Mouse (Mus musculus): ENCODE data around the gene Zfp217. TPM values are rescaled to one million over a fixed set of nuclear protein-coding genes. Genes with fewer than 3 reads are reported as not detected.
A peak's percentile ranks its signal among the peaks of the same experiment; 100 is the strongest.

Zfp217 gene
- polyA plus RNA-seq, 1 experiment: 0.98 TPM

DNA sequence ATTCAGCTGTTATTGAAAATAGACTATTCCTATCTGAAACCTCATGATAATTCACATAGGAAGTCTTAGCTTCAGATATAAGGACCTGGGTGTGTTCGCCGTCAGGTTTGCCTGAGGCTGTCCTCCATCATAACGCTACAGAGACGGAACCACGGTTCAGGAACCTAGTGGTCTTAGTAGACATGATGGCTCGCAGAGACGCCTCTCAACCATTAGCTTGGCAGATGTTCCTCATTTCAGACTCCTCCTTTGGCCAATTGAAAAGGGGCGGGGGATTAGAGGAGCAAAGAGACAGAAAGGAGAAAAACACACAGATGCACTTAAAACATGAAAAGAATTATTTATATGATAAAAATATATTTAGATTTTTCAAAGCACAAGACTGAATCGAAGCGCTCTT is 69.9 kb downstream of the Zfp217 start:
- 75% methylated on average over 10 of the region's 10 CpGs for WGBS
- Histone ChIP-seq H3K4me1 (ENCODE audit: control insufficient read depth, insufficient read depth, low read length) (no peaks in the 10 kb centered on the region), H3K4me3 (replicated peaks; ENCODE audit: insufficient read depth, low read depth, low read length) (no peak overlapping the region), H3K27ac (ENCODE audit: insufficient read depth, low read length) (no peak overlapping the region), H3K27me3 (ENCODE audit: control insufficient read depth, insufficient read depth, low read length) (no peaks in the 10 kb centered on the region; the same call in 1 of the 2 replicates)
- no peak for DNase-seq
- TF ChIP-seq POLR2A (IDR thresholded peaks at IDR 0.05; ENCODE audit: borderline replicate concordance, insufficient read depth, low read length) (no peak), CTCF (IDR thresholded peaks at IDR 0.05; ENCODE audit: borderline replicate concordance, insufficient read depth, low read depth, low read length) (no peak)

DNA sequence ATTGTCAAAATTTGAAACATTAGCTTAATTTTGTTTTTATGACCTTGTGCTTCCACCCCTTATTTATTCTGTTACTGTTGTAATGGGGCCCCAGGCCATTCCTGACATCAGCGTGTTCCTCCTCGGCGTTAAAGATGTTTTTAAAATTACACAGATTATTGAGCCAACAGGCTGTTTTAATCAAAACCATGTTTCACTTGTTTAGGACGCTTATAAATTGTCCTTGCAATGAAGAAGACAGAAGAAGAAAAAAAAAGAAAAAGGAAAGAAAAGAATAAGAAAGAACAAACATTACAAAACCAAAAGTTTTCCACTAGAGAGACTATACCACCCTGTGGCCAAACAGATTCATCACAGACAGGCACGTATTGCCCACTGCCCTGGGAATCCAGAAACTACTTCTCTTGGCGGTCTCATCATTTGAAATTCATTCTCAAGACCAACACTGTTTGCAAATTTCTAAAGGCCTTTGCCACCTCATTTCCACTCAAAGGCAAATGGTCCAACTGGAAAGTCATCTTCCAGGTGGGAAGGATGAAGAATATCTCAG is 70.9 kb downstream of the Zfp217 start:
- H3K4me3 ChIP-seq (replicated peaks; ENCODE audit: insufficient read depth, low read depth, low read length): no peak overlapping the region
- H3K27ac ChIP-seq (ENCODE audit: insufficient read depth, low read length): no peak overlapping the region
- no peak for TF ChIP-seq CTCF (IDR thresholded peaks at IDR 0.05; ENCODE audit: borderline replicate concordance, insufficient read depth, low read depth, low read length)
- no peak for TF ChIP-seq POLR2A (IDR thresholded peaks at IDR 0.05; ENCODE audit: borderline replicate concordance, insufficient read depth, low read length)
- no peaks in the 10 kb centered on the region; the same call in 1 of the 2 replicates for H3K27me3 ChIP-seq (ENCODE audit: control insufficient read depth, insufficient read depth, low read length)
- WGBS: 79% methylated on average over 6 of the region's 6 CpGs
- H3K4me1 ChIP-seq (ENCODE audit: control insufficient read depth, insufficient read depth, low read length): no peaks in the 10 kb centered on the region
- DNase-seq: no peak

DNA sequence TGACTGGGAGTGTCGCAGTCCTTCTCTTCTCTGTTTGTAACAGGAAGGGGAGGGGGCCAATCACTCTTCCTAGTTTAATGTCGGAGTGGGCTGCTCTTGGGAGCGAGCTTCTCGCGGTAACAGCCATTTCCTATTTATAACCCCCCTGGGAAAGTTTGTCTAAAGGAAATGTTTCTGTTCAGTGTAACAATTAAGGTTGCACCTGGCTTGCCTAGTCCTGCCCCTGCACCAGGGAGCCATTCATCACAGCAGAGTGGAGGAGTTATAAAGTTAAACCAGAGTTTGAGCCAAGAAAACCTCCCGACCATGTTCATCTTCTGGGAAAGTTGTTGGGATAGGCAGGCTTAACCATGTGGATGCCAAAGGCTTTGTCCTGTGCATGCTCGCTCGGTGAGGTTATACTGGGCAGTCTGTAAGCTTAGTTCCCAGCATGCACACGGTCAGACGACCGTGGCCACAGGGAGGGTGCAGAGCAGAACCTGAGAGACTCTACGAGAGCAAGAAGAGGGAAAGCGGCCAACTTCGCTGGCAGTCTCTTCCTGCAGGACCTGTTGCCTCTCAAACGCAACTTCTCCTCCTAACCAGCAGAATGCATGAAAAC is 77.2 kb downstream of the Zfp217 start:
- H3K27ac ChIP-seq (ENCODE audit: insufficient read depth, low read length): no peak overlapping the region
- H3K27me3 ChIP-seq (ENCODE audit: control insufficient read depth, insufficient read depth, low read length): no peaks in the 10 kb centered on the region; the same call in 1 of the 2 replicates
- no peak overlapping the region for H3K4me3 ChIP-seq (replicated peaks; ENCODE audit: insufficient read depth, low read depth, low read length)
- WGBS: 26% methylated on average over 15 of the region's 15 CpGs
- TF ChIP-seq CTCF (IDR thresholded peaks at IDR 0.05; ENCODE audit: borderline replicate concordance, insufficient read depth, low read depth, low read length) (no peak), POLR2A (IDR thresholded peaks at IDR 0.05; ENCODE audit: borderline replicate concordance, insufficient read depth, low read length) (no peak)
- no peak for DNase-seq
- H3K4me1 ChIP-seq (ENCODE audit: control insufficient read depth, insufficient read depth, low read length): no peaks in the 10 kb centered on the region

DNA sequence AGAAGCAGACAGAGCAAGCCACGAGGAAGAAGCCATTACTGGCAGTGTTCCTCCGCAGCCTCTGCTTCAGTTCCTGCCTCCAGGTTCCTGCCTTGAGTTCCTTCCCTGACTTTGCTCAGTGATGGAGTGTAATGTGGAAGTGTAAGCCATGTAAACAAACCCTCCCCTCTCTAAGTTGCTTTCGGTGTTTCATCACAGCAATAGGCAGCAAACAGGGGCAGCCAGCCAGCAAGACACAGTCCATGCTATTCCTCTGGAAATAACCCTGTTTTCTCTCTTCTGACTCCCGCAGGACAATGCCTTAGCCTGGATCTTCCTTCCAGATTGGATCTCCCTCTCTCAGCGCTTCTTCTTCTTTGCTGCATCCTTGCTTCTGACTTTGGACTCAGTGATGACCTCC is 77.9 kb downstream of the Zfp217 start:
- no peak for DNase-seq
- H3K4me1 ChIP-seq (ENCODE audit: control insufficient read depth, insufficient read depth, low read length): no peaks in the 10 kb centered on the region
- H3K4me3 ChIP-seq (replicated peaks; ENCODE audit: insufficient read depth, low read depth, low read length): no peak overlapping the region
- no peaks in the 10 kb centered on the region; the same call in 1 of the 2 replicates for H3K27me3 ChIP-seq (ENCODE audit: control insufficient read depth, insufficient read depth, low read length)
- H3K27ac ChIP-seq (ENCODE audit: insufficient read depth, low read length): no peak overlapping the region
- WGBS: 72% methylated on average over 5 of the region's 5 CpGs
- no peak for TF ChIP-seq POLR2A (IDR thresholded peaks at IDR 0.05; ENCODE audit: borderline replicate concordance, insufficient read depth, low read length)
- no peak for TF ChIP-seq CTCF (IDR thresholded peaks at IDR 0.05; ENCODE audit: borderline replicate concordance, insufficient read depth, low read depth, low read length)

DNA sequence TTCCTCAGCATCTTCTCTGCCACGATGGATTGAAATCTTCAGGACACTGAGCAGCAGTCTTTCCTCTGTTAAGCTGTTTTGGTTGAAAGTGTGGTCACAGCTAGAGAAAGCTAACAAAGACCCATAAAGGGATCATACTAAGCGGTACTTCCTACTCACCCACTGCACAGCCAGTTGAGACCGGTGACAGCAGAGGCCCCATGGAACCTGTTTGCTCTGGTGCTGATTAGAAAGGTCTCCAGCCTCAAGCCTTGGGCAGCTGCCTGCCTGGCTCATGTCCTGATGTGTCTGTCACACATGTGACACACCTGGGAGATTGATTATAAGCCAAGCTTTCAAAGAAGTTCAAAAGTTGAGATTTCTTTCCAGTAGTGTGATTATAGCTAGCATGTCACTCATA is 85.5 kb downstream of the Zfp217 start:
- no peaks in the 10 kb centered on the region; the same call in 1 of the 2 replicates for H3K27me3 ChIP-seq (ENCODE audit: control insufficient read depth, insufficient read depth, low read length)
- DNase-seq: no peak
- H3K27ac ChIP-seq (ENCODE audit: insufficient read depth, low read length): no peak overlapping the region
- 82% methylated on average over 3 of the region's 3 CpGs for WGBS
- no peak overlapping the region for H3K4me3 ChIP-seq (replicated peaks; ENCODE audit: insufficient read depth, low read depth, low read length)
- TF ChIP-seq CTCF (IDR thresholded peaks at IDR 0.05; ENCODE audit: borderline replicate concordance, insufficient read depth, low read depth, low read length) (no peak), POLR2A (IDR thresholded peaks at IDR 0.05; ENCODE audit: borderline replicate concordance, insufficient read depth, low read length) (no peak)
- H3K4me1 ChIP-seq (ENCODE audit: control insufficient read depth, insufficient read depth, low read length): no peaks in the 10 kb centered on the region

DNA sequence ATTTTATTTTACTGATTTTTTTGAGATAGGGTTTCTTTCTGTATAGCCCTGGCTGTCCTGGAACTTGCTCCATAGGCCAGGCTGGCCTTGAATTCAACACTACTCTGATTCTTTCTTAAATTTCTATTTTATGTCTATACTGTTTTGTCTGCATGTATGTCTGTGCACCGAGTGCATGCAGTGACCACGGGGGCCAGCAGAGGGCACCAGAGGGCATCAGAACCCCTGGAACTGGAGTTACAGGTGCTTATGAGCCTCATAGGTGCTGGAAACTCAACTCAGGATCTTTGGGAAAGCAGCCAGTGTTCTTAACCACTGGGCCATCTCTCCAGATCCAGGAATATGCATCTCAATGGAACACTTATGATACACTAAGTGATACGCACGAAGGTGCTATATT is 87.8 kb downstream of the Zfp217 start:
- 72% methylated on average over 4 of the region's 4 CpGs for WGBS
- TF ChIP-seq POLR2A (IDR thresholded peaks at IDR 0.05; ENCODE audit: borderline replicate concordance, insufficient read depth, low read length) (no peak), CTCF (IDR thresholded peaks at IDR 0.05; ENCODE audit: borderline replicate concordance, insufficient read depth, low read depth, low read length) (0 out of 2 replicates have a peak, but pooled peaks have one; percentile 21)
- no peak for DNase-seq

DNA sequence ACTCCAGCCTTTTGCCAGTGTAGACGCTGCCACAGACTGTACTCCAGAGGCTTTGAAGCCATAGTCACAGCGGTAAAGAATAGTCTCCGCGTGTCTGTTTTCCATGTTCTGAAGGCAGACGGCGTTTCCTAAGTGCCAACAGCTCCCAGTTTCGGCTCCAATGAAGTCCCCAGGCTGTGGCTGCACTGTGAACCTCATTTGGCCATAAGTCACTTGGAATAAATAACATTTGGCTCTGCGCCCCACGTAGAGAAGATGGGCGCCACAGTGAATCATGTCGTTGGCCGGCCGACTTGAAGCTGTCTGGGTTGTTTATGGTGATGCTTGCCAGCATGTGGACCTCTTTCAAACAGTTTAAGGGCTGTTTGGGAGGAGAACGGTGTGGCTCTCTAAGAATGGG is 89.1 kb downstream of the Zfp217 start:
- no peak overlapping the region for H3K4me3 ChIP-seq (replicated peaks; ENCODE audit: insufficient read depth, low read depth, low read length)
- TF ChIP-seq CTCF (IDR thresholded peaks at IDR 0.05; ENCODE audit: borderline replicate concordance, insufficient read depth, low read depth, low read length) (no peak), POLR2A (IDR thresholded peaks at IDR 0.05; ENCODE audit: borderline replicate concordance, insufficient read depth, low read length) (no peak)
- no peak overlapping the region for H3K27ac ChIP-seq (ENCODE audit: insufficient read depth, low read length)
- no peak for DNase-seq
- 8% methylated on average over 14 of the region's 14 CpGs for WGBS
- no peaks in the 10 kb centered on the region for H3K4me1 ChIP-seq (ENCODE audit: control insufficient read depth, insufficient read depth, low read length)
- no peaks in the 10 kb centered on the region; the same call in 1 of the 2 replicates for H3K27me3 ChIP-seq (ENCODE audit: control insufficient read depth, insufficient read depth, low read length)

More for the DNA sequence above, 87.8 kb downstream of the Zfp217 start:
- Histone ChIP-seq H3K27me3 (ENCODE audit: control insufficient read depth, insufficient read depth, low read length) (no peaks in the 10 kb centered on the region; the same call in 1 of the 2 replicates), H3K4me3 (replicated peaks; ENCODE audit: insufficient read depth, low read depth, low read length) (no peak overlapping the region), H3K4me1 (ENCODE audit: control insufficient read depth, insufficient read depth, low read length) (no peaks in the 10 kb centered on the region), H3K27ac (ENCODE audit: insufficient read depth, low read length) (no peak overlapping the region)
